Mouse (Mus musculus) CD4-positive, CD25-positive, alpha-beta regulatory T cell (primary cell): ENCODE measurements around the gene Ifit3. TPM values are rescaled to one million over a fixed set of nuclear protein-coding genes. Genes with fewer than 3 reads are reported as not detected.

Source experiments
- polyA plus RNA-seq: library from polyadenylated mRNA; unstranded; fragments of 100-300 nt; shearing (Covaris generic); gene quantifications from one replicate; pipeline ENCODE4 v1.2.1, GENCODE M21; 2017

The Ifit3 gene
- polyA plus RNA-seq = 33.0 TPM

DNA sequence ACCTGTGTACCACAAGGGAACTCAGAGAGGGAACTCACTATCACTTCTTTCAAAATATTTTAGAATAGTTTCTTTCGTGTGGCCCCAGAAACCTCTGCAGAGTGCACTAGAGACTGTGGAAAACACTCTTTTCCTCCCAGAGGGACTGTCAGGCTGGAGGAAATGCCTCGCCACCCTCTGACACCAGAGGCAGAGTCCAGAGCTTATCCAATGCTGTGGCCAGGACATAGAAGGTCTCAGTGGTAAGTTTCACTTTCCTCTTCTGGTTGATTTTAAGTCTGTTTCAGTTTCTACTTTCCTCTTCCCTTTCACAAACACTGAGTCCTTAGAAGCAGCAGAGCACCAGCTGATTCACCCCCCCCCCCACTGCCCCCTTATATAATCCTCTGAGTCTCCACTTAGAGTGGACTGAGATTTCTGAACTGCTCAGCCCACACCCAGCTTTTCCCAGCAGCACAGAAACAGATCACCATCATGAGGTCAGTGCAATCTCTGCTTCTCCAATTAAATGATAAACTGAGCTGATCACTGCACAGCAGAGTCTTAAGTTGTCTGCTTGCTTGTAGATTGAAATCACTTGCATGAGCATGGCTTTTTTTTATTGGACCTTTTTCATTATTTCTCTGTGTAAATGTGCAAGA, at the start of gene Ifit3:
Ifit3 (plus strand) TSS at position 406 of the 641 bp plus-strand sequence.

DNA sequence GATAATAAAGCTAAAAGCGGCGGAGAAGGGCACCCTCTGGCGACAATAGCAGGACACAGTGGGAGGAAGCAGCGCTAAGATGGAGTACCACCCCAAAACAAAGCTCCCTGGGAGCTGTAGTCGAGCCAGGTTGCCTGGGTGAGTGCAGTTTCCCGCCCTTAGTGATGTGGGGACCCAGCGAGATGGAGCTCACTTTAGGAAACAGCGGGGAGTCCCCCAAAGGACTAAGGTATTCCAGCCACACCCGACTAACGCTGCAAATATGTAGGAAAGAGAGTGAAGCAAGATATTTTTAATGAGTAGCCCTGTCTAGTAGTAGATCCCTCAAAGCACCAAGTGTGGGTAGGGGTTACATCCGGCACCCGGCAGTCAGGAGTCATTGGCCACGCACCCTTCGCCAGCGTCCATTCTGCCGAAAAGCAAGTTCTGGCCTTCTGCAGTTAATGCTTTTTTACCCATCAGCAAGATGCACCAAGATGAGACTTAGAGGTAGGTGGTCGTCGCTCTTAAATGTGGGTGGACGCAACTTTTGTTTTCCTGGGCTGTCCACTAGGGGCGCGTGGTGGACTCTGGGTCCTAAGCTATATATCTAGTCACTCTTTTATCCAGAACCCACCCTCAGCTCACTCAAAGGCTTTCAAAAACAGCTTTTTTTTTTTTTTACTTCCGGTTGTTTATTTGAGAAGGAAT, 32.7 kb upstream of the Ifit3 start, which contains the start of gene Ifit2:
Ifit2 (plus strand) TSS at position 161 of the 690 bp plus-strand sequence.

DNA sequence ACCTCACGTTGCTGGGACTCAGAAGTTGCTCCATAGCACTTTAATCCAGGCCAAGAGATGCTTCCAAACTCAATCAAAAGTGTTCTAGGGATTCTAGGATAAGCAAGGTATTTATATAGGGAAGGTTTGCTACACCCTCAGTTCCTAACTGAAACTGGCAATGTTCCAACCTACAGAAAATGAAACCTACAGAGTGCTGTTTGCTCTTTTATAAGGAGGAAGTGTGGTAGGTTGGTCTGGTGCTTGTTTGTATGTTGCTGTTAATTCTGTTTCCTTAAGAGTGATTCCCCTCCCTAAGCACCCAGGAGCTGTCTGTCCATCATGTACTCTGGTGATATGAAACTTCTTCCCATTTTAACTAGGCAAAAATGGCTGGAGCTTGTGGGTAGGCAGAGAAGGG, 18.6 kb downstream of the Ifit3 start, which contains the start of gene Ifit1bl1:
Ifit1bl1 (minus strand) TSS at position 69 of the 400 bp plus-strand sequence.

DNA sequence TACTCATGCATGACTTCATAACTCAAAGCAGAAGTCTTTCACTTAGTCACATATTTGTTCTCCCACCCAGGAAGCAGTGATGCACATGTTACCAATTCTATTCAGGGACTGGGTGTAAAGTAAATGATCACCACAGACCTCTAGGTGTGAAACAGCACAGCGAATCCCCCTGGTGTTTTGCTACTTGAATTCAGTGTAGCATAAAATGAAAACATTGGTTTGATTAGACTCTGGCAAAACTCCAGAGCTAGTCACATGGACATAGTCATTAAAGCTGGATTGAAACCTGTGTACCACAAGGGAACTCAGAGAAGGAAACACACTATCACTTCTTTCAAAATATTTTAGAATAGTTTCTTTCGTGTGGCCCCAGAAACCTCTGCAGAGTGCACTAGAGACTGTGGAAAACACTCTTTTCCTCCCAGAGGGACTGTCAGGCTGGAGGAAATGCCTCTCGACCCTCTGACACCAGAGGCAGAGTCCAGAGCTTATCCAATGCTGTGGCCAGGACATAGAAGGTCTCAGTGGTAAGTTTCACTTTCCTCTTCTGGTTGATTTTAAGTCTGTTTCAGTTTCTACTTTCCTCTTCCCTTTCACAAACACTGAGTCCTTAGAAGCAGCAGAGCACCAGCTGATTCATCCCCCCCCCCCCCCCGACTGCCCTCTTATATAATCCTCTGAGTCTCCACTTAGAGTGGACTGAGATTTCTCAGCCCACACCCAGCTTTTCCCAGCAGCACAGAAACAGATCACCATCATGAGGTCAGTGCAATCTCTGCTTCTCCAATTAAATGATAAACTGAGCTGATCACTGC, 24.1 kb downstream of the Ifit3 start, which contains the start of gene Ifit3b:
Ifit3b (plus strand) TSS at position 734 of the 815 bp plus-strand sequence.

Other genes with a start within 250 kb of the Ifit3 start
- not detected for gene Ch25h, start 108.4 kb upstream of the Ifit3 start, polyA plus RNA-seq
- gene Lipa, start 56.1 kb upstream of the Ifit3 start, polyA plus RNA-seq = 93.8 TPM
- 32.6 TPM for gene Ifit2, start 32.8 kb upstream of the Ifit3 start, polyA plus RNA-seq
- gene Ifit1bl1, start 18.4 kb downstream of the Ifit3 start, polyA plus RNA-seq = 101 TPM
- gene Ifit3b, start 24.4 kb downstream of the Ifit3 start, polyA plus RNA-seq = 5.5 TPM
- gene Ifit1bl2, start 57.2 kb downstream of the Ifit3 start, polyA plus RNA-seq = 1.0 TPM
- 41.8 TPM for gene Ifit1, start 57.3 kb downstream of the Ifit3 start, polyA plus RNA-seq
- not detected for gene Slc16a12, start 163.8 kb downstream of the Ifit3 start, polyA plus RNA-seq